19 mouse cellular contexts compared by ENCODE assay signal in the genomic region with DNA sequence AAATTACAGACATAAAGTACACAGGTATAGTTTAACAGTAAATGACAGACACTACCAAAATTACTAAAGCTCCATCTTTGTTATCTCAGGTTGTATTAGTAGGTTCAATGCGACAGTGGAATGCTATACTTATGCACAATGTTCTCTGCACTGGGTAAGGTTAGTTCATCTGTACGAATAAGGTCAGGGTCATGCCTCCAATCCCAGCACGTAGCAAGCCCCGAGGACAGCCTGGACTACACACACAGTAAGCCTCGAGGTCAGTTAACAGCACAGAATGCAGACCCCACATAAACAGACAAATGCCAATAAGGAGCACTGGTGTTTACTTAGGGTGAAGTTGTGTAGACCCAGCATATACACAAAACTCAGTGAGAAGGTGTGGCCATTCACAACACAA. TPM values are rescaled to one million over a fixed set of nuclear protein-coding genes. Genes with fewer than 3 reads are reported as not detected.
A peak's percentile ranks its signal among the peaks of the same experiment; 100 is the strongest.
DNase-seq lines count a peak whose midpoint lies in the region; ATAC-seq lines count a peak whose summit lies in the region.
"Had no signal": no experiment of that assay in that cellular context is flagged by ENCODE, and none has a peak within 500 bp of the region (broad histone marks: within the 10 kb centered on the region; RNA-seq: fewer than 3 reads in every experiment).

No protein-coding gene starts in this region.

- H3K4me2 ChIP-seq in forebrain, embryonic 13.5 days = no peak overlapping the region
- no peak overlapping the region for H3K4me2 ChIP-seq in forebrain, embryonic 11.5 days (ENCODE audit: low read depth, low read length, severe bottlenecking)
- H3K4me2 ChIP-seq in kidney, embryonic 15.5 days = peak overlapping the region; percentile 5; the same call in 1 of the 2 replicates
- peak overlapping the region; percentile 88 for H3K4me2 ChIP-seq in liver, embryonic 16.5 days (ENCODE audit: low read depth, low read length)
- no peak overlapping the region for H3K4me2 ChIP-seq in hindbrain, embryonic 14.5 days (replicated peaks)
- H3K4me2 ChIP-seq: hindbrain, embryonic 15.5 days; midbrain, embryonic 15.5 days; neural tube, embryonic 12.5 days had no signal

- no peak for DNase-seq in forebrain, embryonic 11.5 days (ENCODE audit: low spot score)
- no peak for DNase-seq in kidney, adult 8-10 months
- DNase-seq in ZHBTc4 (ENCODE audit: low read depth, low spot score) = peak; percentile 38
- no peak for DNase-seq in hindbrain, embryonic 14.5 days (ENCODE audit: low spot score)
- DNase-seq: cerebellum, postnatal 10 days; gastrocnemius, postnatal 10 days; lung, postnatal 10 days; retina, postnatal 1 day; thymus, adult 18-20 months had no signal

- no peaks in the 10 kb centered on the region for H3K9me3 ChIP-seq in forebrain, embryonic 13.5 days (replicated peaks)
- no peaks in the 10 kb centered on the region for H3K9me3 ChIP-seq in forebrain, embryonic 11.5 days (ENCODE audit: control insufficient read depth, low read length)
- no peaks in the 10 kb centered on the region for H3K9me3 ChIP-seq in kidney, embryonic 15.5 days (replicated peaks)
- H3K9me3 ChIP-seq in liver, embryonic 16.5 days (replicated peaks; ENCODE audit: control insufficient read depth, low read length) = no peaks in the 10 kb centered on the region
- no peaks in the 10 kb centered on the region for H3K9me3 ChIP-seq in hindbrain, embryonic 14.5 days (ENCODE audit: control insufficient read depth, low read length)
- H3K9me3 ChIP-seq: hindbrain, embryonic 15.5 days; midbrain, embryonic 15.5 days; neural tube, embryonic 12.5 days had no signal

- ATAC-seq in forebrain, embryonic 13.5 days = no peak
- no peak for ATAC-seq in forebrain, embryonic 11.5 days (replicated peaks; ENCODE audit: low FRiP score)
- no peak for ATAC-seq in kidney, embryonic 15.5 days (replicated peaks; ENCODE audit: low FRiP score)
- no peak for ATAC-seq in liver, embryonic 16.5 days (ENCODE audit: low read depth)
- no peak for ATAC-seq in hindbrain, embryonic 14.5 days (ENCODE audit: low FRiP score)
- no peak for ATAC-seq in megakaryocyte progenitor cell, adult 5-6 weeks (replicated peaks; ENCODE audit: poor library complexity)
- ATAC-seq: forebrain, embryonic 16.5 days; midbrain, embryonic 15.5 days had no signal

- H3K27ac ChIP-seq in forebrain, embryonic 13.5 days = no peak overlapping the region
- H3K27ac ChIP-seq in forebrain, embryonic 11.5 days (ENCODE audit: low read depth, low read length) = no peak overlapping the region
- H3K27ac ChIP-seq in kidney, embryonic 15.5 days = no peak overlapping the region
- H3K27ac ChIP-seq in liver, embryonic 16.5 days (ENCODE audit: low read length) = peak overlapping the region; percentile 39
- H3K27ac ChIP-seq in hindbrain, embryonic 14.5 days = no peak overlapping the region
- H3K27ac ChIP-seq: hindbrain, embryonic 15.5 days; kidney, postnatal 0 days; midbrain, embryonic 15.5 days; neural tube, embryonic 12.5 days had no signal

- H3K4me1 ChIP-seq in forebrain, embryonic 13.5 days = peaks cover 49% of the 10 kb centered on the region
- H3K4me1 ChIP-seq in forebrain, embryonic 11.5 days (replicated peaks; ENCODE audit: control insufficient read depth, insufficient read depth, low read length) = peaks cover 3% of the 10 kb centered on the region; the same call in 1 of the 2 replicates
- H3K4me1 ChIP-seq in kidney, embryonic 15.5 days = peaks cover 43% of the 10 kb centered on the region
- peaks cover 44% of the 10 kb centered on the region for H3K4me1 ChIP-seq in liver, embryonic 16.5 days (ENCODE audit: control insufficient read depth, low read depth, low read length)
- peaks cover 23% of the 10 kb centered on the region for H3K4me1 ChIP-seq in hindbrain, embryonic 14.5 days (replicated peaks; ENCODE audit: control insufficient read depth, insufficient read depth, low read length)

- H3K36me3 ChIP-seq in forebrain, embryonic 13.5 days (ENCODE audit: poor library complexity, severe bottlenecking) = peaks cover 75% of the 10 kb centered on the region
- H3K36me3 ChIP-seq in forebrain, embryonic 11.5 days (ENCODE audit: control insufficient read depth, insufficient read depth, low read length) = peaks cover 37% of the 10 kb centered on the region
- H3K36me3 ChIP-seq in kidney, embryonic 15.5 days = peaks cover 76% of the 10 kb centered on the region
- H3K36me3 ChIP-seq in liver, embryonic 16.5 days (ENCODE audit: control insufficient read depth, insufficient read depth) = peaks cover 76% of the 10 kb centered on the region
- H3K36me3 ChIP-seq in hindbrain, embryonic 14.5 days (replicated peaks; ENCODE audit: control insufficient read depth, insufficient read depth) = peaks cover 73% of the 10 kb centered on the region

- H3K4me3 ChIP-seq in forebrain, embryonic 13.5 days = no peak overlapping the region
- no peak overlapping the region for H3K4me3 ChIP-seq in forebrain, embryonic 11.5 days (ENCODE audit: low read depth, low read length)
- no peak overlapping the region for H3K4me3 ChIP-seq in kidney, embryonic 15.5 days (replicated peaks)
- peak overlapping the region; percentile 80 for H3K4me3 ChIP-seq in liver, embryonic 16.5 days (ENCODE audit: low read depth, low read length)
- no peak overlapping the region for H3K4me3 ChIP-seq in hindbrain, embryonic 14.5 days (replicated peaks; ENCODE audit: low read length)
- H3K4me3 ChIP-seq: hindbrain, embryonic 15.5 days; midbrain, embryonic 15.5 days; neural tube, embryonic 12.5 days had no signal

- peak overlapping the region; percentile 41; the same call in 1 of the 2 replicates for H3K9ac ChIP-seq in forebrain, embryonic 13.5 days
- no peak overlapping the region for H3K9ac ChIP-seq in forebrain, embryonic 11.5 days (ENCODE audit: low read length)
- no peak overlapping the region for H3K9ac ChIP-seq in kidney, embryonic 15.5 days
- H3K9ac ChIP-seq in liver, embryonic 16.5 days (ENCODE audit: low read depth, low read length) = 0 out of 2 replicates have a peak overlapping the region, but pooled peaks have one; percentile 19
- no peak overlapping the region for H3K9ac ChIP-seq in hindbrain, embryonic 14.5 days
- H3K9ac ChIP-seq: hindbrain, embryonic 15.5 days; midbrain, embryonic 15.5 days; neural tube, embryonic 12.5 days had no signal

- H3K27me3 ChIP-seq in forebrain, embryonic 13.5 days = no peaks in the 10 kb centered on the region
- no peaks in the 10 kb centered on the region for H3K27me3 ChIP-seq in forebrain, embryonic 11.5 days (ENCODE audit: control insufficient read depth, insufficient read depth, low read length)
- H3K27me3 ChIP-seq in kidney, embryonic 15.5 days = no peaks in the 10 kb centered on the region
- H3K27me3 ChIP-seq in liver, embryonic 16.5 days (ENCODE audit: control insufficient read depth, insufficient read depth, low read depth, low read length) = no peaks in the 10 kb centered on the region
- H3K27me3 ChIP-seq in hindbrain, embryonic 14.5 days (ENCODE audit: control insufficient read depth, insufficient read depth, low read length) = no peaks in the 10 kb centered on the region
- H3K27me3 ChIP-seq: hindbrain, embryonic 15.5 days; midbrain, embryonic 15.5 days; neural tube, embryonic 12.5 days had no signal

- 80% methylated on average over 5 of the region's 5 CpGs for WGBS in forebrain, embryonic 13.5 days
- 77% methylated on average over 5 of the region's 5 CpGs for WGBS in forebrain, embryonic 11.5 days
- 80% methylated on average over 5 of the region's 5 CpGs for WGBS in kidney, embryonic 15.5 days
- WGBS in liver, embryonic 16.5 days (ENCODE audit: insufficient replicate concordance) = 62% methylated on average over 5 of the region's 5 CpGs
- 73% methylated on average over 5 of the region's 5 CpGs for WGBS in hindbrain, embryonic 14.5 days

RNA-seq across cellular contexts. Expression of a gene that starts 3.0 kb away (rescaled TPM):
- 0.13 and 0.14 TPM in 2 replicates for polyA plus RNA-seq in forebrain, embryonic 13.5 days (2015; fragmentation: Nextera tagmentation; extraction: Ambion mirVana)
- 0.09 and 0.11 TPM in 2 replicates for polyA plus RNA-seq in forebrain, embryonic 11.5 days (2014; fragmentation: Nextera tagmentation; extraction: Ambion mirVana)
- 0.06 and 0.14 TPM in 2 replicates for polyA plus RNA-seq in kidney, embryonic 15.5 days (2015; fragmentation: Nextera tagmentation; extraction: Ambion mirVana)
- polyA plus RNA-seq in liver, embryonic 16.5 days (2015; fragmentation: Nextera tagmentation; extraction: Ambion mirVana) = 0.04 TPM in 1 of 2 replicates, not detected in the other
- 0.32 TPM in 1 of 2 replicates, not detected in the other for polyA plus RNA-seq in hindbrain, embryonic 14.5 days (2014; fragmentation: Nextera tagmentation; extraction: Ambion mirVana)
- total RNA-seq in megakaryocyte progenitor cell, adult 5-6 weeks (2015) = not detected in 2 replicates
- 0.25 TPM in 1 of 2 replicates, not detected in the other for total RNA-seq in megakaryocyte progenitor cell, adult 5-6 weeks (2017)
- polyA plus RNA-seq: embryonic facial prominence, embryonic 11.5 days had no signal

RNA-seq across cellular contexts. Expression of a gene that starts 3.9 kb away (rescaled TPM):
- polyA plus RNA-seq in forebrain, embryonic 13.5 days (2015; fragmentation: Nextera tagmentation; extraction: Ambion mirVana) = 47.0 and 48.6 TPM in 2 replicates
- 48.1 and 51.2 TPM in 2 replicates for polyA plus RNA-seq in forebrain, embryonic 11.5 days (2014; fragmentation: Nextera tagmentation; extraction: Ambion mirVana)
- 50.3 and 56.1 TPM in 2 replicates for polyA plus RNA-seq in kidney, embryonic 15.5 days (2015; fragmentation: Nextera tagmentation; extraction: Ambion mirVana)
- 29.1 and 35.8 TPM in 2 replicates for polyA plus RNA-seq in liver, embryonic 16.5 days (2015; fragmentation: Nextera tagmentation; extraction: Ambion mirVana)
- 54.8 and 58.4 TPM in 2 replicates for polyA plus RNA-seq in hindbrain, embryonic 14.5 days (2014; fragmentation: Nextera tagmentation; extraction: Ambion mirVana)
- 121 and 132 TPM in 2 replicates for total RNA-seq in megakaryocyte progenitor cell, adult 5-6 weeks (2015)
- total RNA-seq in megakaryocyte progenitor cell, adult 5-6 weeks (2017) = 129 and 171 TPM in 2 replicates

RNA-seq across cellular contexts. Expression of a gene that starts 35.5 kb away (rescaled TPM):
- 37.1 and 37.9 TPM in 2 replicates for polyA plus RNA-seq in forebrain, embryonic 13.5 days (2015; fragmentation: Nextera tagmentation; extraction: Ambion mirVana)
- 40.6 and 44.0 TPM in 2 replicates for polyA plus RNA-seq in forebrain, embryonic 11.5 days (2014; fragmentation: Nextera tagmentation; extraction: Ambion mirVana)
- polyA plus RNA-seq in kidney, embryonic 15.5 days (2015; fragmentation: Nextera tagmentation; extraction: Ambion mirVana) = 113 and 122 TPM in 2 replicates
- 133 and 157 TPM in 2 replicates for polyA plus RNA-seq in liver, embryonic 16.5 days (2015; fragmentation: Nextera tagmentation; extraction: Ambion mirVana)
- polyA plus RNA-seq in hindbrain, embryonic 14.5 days (2014; fragmentation: Nextera tagmentation; extraction: Ambion mirVana) = 62.6 and 69.6 TPM in 2 replicates
- 65.5 and 70.0 TPM in 2 replicates for total RNA-seq in megakaryocyte progenitor cell, adult 5-6 weeks (2015)
- total RNA-seq in megakaryocyte progenitor cell, adult 5-6 weeks (2017) = 216 TPM in 2 replicates

Comparison
In these comparisons a context has a peak if more than half of its experiments do, and no peak if none do; other contexts are left out.
1. H3K9ac ChIP-seq: peak in forebrain, embryonic 13.5 days (single experiment) and liver, embryonic 16.5 days (single experiment); none in forebrain, embryonic 11.5 days (single experiment), kidney, embryonic 15.5 days (single experiment) and hindbrain, embryonic 14.5 days (single experiment).
2. H3K4me2 ChIP-seq: peak in kidney, embryonic 15.5 days (single experiment) and liver, embryonic 16.5 days (single experiment); none in forebrain, embryonic 13.5 days (single experiment), forebrain, embryonic 11.5 days (single experiment) and hindbrain, embryonic 14.5 days (single experiment).